Comparison of ENCODE assay signal across 17 mouse cellular contexts in the genomic region with DNA sequence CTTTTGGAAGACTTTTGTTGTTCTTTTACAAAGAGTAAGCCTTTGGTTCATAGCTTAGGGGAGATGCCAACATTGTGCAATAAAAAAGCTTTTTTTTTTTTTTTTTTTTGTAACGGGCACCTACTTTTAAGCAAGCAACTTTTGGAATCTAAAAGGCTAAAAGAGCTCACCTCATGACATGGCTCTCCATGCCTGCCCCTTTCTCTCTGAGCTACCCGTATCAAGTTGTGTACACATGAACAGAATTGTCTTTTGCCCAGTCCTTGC. TPM values are rescaled to one million over a fixed set of nuclear protein-coding genes. Genes with fewer than 3 reads are reported as not detected.
"Had no signal": no experiment of that assay in that cellular context is flagged by ENCODE, and none has a peak within 500 bp of the region (broad histone marks: within the 10 kb centered on the region; RNA-seq: fewer than 3 reads in every experiment).

No protein-coding gene starts in this region.

- H3K9ac ChIP-seq: lung, embryonic 15.5 days; midbrain, embryonic 13.5 days; midbrain, embryonic 15.5 days; neural tube, embryonic 12.5 days; stomach, embryonic 15.5 days had no signal

- H3K27ac ChIP-seq: lung, embryonic 15.5 days; macrophage; midbrain, embryonic 13.5 days; midbrain, embryonic 15.5 days; neural tube, embryonic 12.5 days; stomach, embryonic 15.5 days; stomach, postnatal 0 days had no signal

- H3K4me2 ChIP-seq: lung, embryonic 15.5 days; midbrain, embryonic 11.5 days; midbrain, embryonic 13.5 days; midbrain, embryonic 15.5 days; neural tube, embryonic 12.5 days had no signal

- ATAC-seq: lung, postnatal 0 days; midbrain, embryonic 13.5 days; midbrain, embryonic 15.5 days had no signal

- H3K9me3 ChIP-seq: lung, embryonic 15.5 days; megakaryocyte, embryonic 14.5 days; midbrain, embryonic 13.5 days; midbrain, embryonic 15.5 days; neural tube, embryonic 12.5 days; stomach, embryonic 15.5 days had no signal

- H3K4me1 ChIP-seq: midbrain, embryonic 15.5 days; neural tube, embryonic 12.5 days had no signal

- DNase-seq: lung, adult 2 months; lung, postnatal 14 days; lung, postnatal 36 days; right cerebral cortex, postnatal 14 days; thymus, adult 2 months; thymus, postnatal 25 days; thymus, postnatal 4 days had no signal

- H3K27me3 ChIP-seq: lung, embryonic 15.5 days; midbrain, embryonic 13.5 days; midbrain, embryonic 15.5 days; neural tube, embryonic 12.5 days; stomach, embryonic 15.5 days had no signal

- H3K36me3 ChIP-seq: lung, embryonic 15.5 days; midbrain, embryonic 13.5 days; midbrain, embryonic 15.5 days; neural tube, embryonic 12.5 days; stomach, embryonic 15.5 days had no signal

- H3K4me3 ChIP-seq: lung, embryonic 15.5 days; megakaryocyte, embryonic 14.5 days; midbrain, embryonic 13.5 days; midbrain, embryonic 15.5 days; neural tube, embryonic 12.5 days; stomach, embryonic 15.5 days had no signal

RNA-seq across cellular contexts. Expression of a gene that starts 48.7 kb away (rescaled TPM):
- polyA plus RNA-seq: macrophage had no signal
